Mouse (Mus musculus) heart, postnatal 0 days (tissue): ENCODE results near the gene BC055324. TPM values are rescaled to one million over a fixed set of nuclear protein-coding genes. Genes with fewer than 3 reads are reported as not detected.

Experiments
- ATAC-seq: fragments of 200-750 bp; cut with Nextera tagmentation; 2 replicates; pipeline ENCODE4 v1.8.0; 2017; ENCODE audit warnings: low read depth, moderate number of reproducible peaks, moderate library complexity; ENCODE audit not compliant: insufficient read depth
- DNase-seq: peaks from one replicate; pipeline ENCODE4 v3.0.0-alpha.2; 2016; ENCODE audit warnings: low spot score
- H3K27ac ChIP-seq: fragments of 300-500 bp; sonication (generic); 2 replicates; pipeline ENCODE4 v1.5.1; 2014; ENCODE audit warnings: low read depth, mild to moderate bottlenecking
- H3K27me3 ChIP-seq: fragments of 300-500 bp; sonication (generic); 2 replicates; pipeline ENCODE4 v1.6.1; 2014; ENCODE audit warnings: low read length, mixed read lengths; ENCODE audit not compliant: control insufficient read depth, insufficient read depth
- H3K36me3 ChIP-seq: fragments of 300-500 bp; sonication (generic); replicated peaks from 2 replicates; pipeline ENCODE4 v1.6.1; 2014; ENCODE audit warnings: low read length, mixed read lengths; ENCODE audit not compliant: control insufficient read depth, insufficient read depth
- H3K4me1 ChIP-seq: fragments of 300-500 bp; sonication (generic); 2 replicates; pipeline ENCODE4 v1.6.1; 2014; ENCODE audit warnings: antibody characterized with exemption; ENCODE audit not compliant: control insufficient read depth, insufficient read depth
- H3K4me2 ChIP-seq: fragments of 300-500 bp; sonication (generic); 2 replicates; pipeline ENCODE4 v1.6.1; 2014; ENCODE audit warnings: low read depth, mild to moderate bottlenecking, low read length, moderate library complexity
- H3K4me3 ChIP-seq: fragments of 300-500 bp; sonication (generic); 2 replicates; pipeline ENCODE4 v1.5.1; 2014; ENCODE audit warnings: low read depth, low read length
- H3K9ac ChIP-seq: fragments of 300-500 bp; sonication (generic); replicated peaks from 2 replicates; pipeline ENCODE4 v1.6.1; 2014; ENCODE audit warnings: low read depth, low read length, mixed read lengths
- H3K9me3 ChIP-seq: fragments of 300-500 bp; sonication (generic); replicated peaks from 2 replicates; pipeline ENCODE4 v1.6.1; 2016; ENCODE audit warnings: low read length; ENCODE audit not compliant: control insufficient read depth
- CTCF ChIP-seq: IDR thresholded peaks from 2 replicates; pipeline ENCODE4 v1.5.1; 2016; ENCODE audit warnings: antibody characterized with exemption, control low read depth, low read depth
- EP300 ChIP-seq: IDR thresholded peaks from 2 replicates; pipeline ENCODE4 v1.6.1; 2016; ENCODE audit warnings: antibody characterized with exemption, low read depth
- WGBS: fragments of 180-500 bp; shearing (Covaris S2); extraction: QIAGEN DNeasy Blood & Tissue Kit; methylation state at CpG from one replicate; pipeline ENCODE4 v1.1.7; 2014; 5-methylcytosine and 5-hydroxymethylcytosine counted together
- polyA plus RNA-seq: library from polyadenylated mRNA; unstranded; fragments of >200 nt; fragmentation: Nextera tagmentation; extraction: Ambion mirVana; gene quantifications from 2 replicates; pipeline ENCODE4 v1.2.1, GENCODE M21; 2015
- total RNA-seq: library from RNA; depleted of rRNA; stranded (reverse); fragments of >200 nt; gene quantifications from 2 replicates; pipeline ENCODE4 v1.2.3, GENCODE M21; 2014; ENCODE audit warnings: low replicate concordance

Gene BC055324
- total and polyA plus RNA-seq, 2 experiments from 2014 or later = 3.6 to 5.6 TPM

DNA sequence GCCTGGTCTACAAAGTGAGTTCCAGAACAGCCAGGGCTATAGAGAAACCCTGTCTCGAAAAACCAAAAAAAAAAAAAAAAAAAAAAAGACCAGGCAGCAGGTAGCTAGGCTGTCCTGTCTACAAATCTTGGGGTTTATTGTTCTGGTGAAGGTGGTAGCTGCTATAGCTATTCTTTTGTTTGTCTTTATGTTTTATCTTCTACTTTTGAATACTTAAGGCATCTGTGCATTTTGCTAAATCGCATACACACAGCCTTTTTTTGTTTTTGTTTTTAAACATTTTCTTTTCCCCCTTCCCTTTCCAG lies 965 bp upstream of the BC055324 start:
- Histone ChIP-seq H3K4me3 (peak overlapping the region; percentile 75), H3K9me3 (no peaks in the 10 kb centered on the region), H3K27me3 (no peaks in the 10 kb centered on the region), H3K4me2 (peak overlapping the region; percentile 70), H3K36me3 (no peaks in the 10 kb centered on the region), H3K4me1 (0 out of 2 replicates have a peak, but pooled peaks cover 3% of the 10 kb centered on the region), H3K9ac (no peak overlapping the region), H3K27ac (no peak overlapping the region)
- no peak for TF ChIP-seq EP300
- TF ChIP-seq CTCF = no peak
- no peak for DNase-seq
- no peak for ATAC-seq
- 62% methylated on average over 2 of the region's 2 CpGs for WGBS

DNA sequence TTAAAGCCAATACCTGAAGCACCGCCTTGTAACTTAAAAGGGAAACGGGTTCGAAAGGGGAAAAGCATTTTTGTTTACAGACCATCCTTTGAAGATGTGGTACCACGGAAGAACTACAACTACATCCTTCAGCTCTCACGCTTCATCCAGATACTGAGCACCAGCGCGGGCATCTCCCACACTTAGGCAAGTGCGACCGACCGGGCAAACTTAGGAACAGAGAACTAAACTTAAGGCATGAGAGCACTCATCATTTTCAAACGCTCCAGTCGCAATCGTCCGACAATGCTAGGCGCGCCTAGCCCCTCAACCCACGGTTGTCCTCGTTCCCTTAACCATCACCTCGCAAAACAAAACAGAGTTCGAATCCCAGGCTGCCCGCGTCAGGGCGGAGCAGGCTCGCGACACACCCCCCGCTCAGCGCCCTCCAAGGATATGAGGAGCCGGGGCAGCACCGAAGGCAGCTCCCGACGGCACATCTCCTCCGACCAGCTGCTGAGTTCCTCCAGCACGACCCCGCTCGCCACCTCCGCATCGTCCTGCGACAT lies 349 bp downstream of the BC055324 start:
- no peak overlapping the region for H3K27ac ChIP-seq
- ATAC-seq = peak; percentile 57
- no peaks in the 10 kb centered on the region for H3K9me3 ChIP-seq

DNA sequence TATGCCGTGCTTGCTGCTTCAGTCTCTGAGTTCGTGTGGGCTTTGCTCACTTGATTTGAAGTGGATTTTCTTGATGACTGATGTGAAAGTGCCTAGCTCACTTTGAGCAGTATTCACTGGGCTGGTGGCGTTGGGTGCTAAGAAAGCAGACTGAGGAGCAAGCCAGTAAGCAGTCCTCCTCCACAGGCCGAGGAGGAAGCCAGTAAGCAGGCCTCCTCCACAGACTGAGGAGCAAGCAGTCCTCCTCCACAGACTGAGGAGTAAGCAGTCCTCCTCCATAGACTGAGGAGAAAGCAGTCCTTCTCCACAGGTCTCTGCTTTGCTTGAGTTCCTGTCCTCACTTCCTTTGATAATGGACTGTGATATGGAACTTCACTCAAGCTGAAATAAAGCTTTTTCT lies 2.2 kb downstream of the BC055324 start:
- WGBS = 71% methylated on average over 4 of the region's 4 CpGs
- Histone ChIP-seq H3K4me1 (0 out of 2 replicates have a peak, but pooled peaks cover 3% of the 10 kb centered on the region), H3K36me3 (no peaks in the 10 kb centered on the region; the same call in 1 of the 2 replicates), H3K27me3 (no peaks in the 10 kb centered on the region), H3K4me3 (no peak overlapping the region), H3K27ac (no peak overlapping the region), H3K4me2 (no peak overlapping the region), H3K9me3 (no peaks in the 10 kb centered on the region), H3K9ac (no peak overlapping the region)
- ATAC-seq (no peak), DNase-seq (no peak)
- TF ChIP-seq EP300 (no peak), CTCF (no peak)

More for the DNA sequence above, 349 bp downstream of the BC055324 start:
- Histone ChIP-seq H3K4me2 (peak overlapping the region; percentile 70), H3K36me3 (no peaks in the 10 kb centered on the region), H3K4me1 (0 out of 2 replicates have a peak, but pooled peaks cover 3% of the 10 kb centered on the region), H3K4me3 (peak overlapping the region; percentile 75), H3K27me3 (no peaks in the 10 kb centered on the region), H3K9ac (peak overlapping the region; percentile 66)
- TF ChIP-seq CTCF (no peak), EP300 (no peak)
- DNase-seq = no peak
- WGBS = 1% methylated on average over 38 of the region's 38 CpGs

DNA sequence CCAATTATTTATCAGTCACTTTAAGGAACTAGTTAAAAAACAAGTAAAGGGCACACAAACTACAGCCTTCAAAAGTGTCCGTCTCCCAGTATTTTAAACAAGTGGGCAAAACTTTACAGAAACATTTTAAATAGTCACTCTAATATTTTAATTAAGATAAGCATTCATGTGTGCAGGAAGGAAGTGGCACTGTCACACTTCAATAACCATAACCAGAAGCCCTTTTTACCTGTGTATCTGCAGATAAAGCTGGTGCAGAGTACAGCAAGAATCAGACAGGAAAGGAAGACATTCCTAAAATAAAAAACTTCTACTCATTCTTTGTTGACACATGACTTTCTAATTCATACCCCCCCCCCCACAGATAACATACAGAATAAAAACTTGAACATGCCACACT lies 18.1 kb downstream of the BC055324 start:
- 75% methylated on average over 1 of the region's 1 CpGs for WGBS
- no peak for ATAC-seq
- Histone ChIP-seq H3K36me3 (peaks cover 5% of the 10 kb centered on the region; the same call in 1 of the 2 replicates), H3K4me2 (no peak overlapping the region), H3K9me3 (no peaks in the 10 kb centered on the region), H3K4me3 (no peak overlapping the region), H3K27ac (no peak overlapping the region), H3K4me1 (no peaks in the 10 kb centered on the region), H3K9ac (no peak overlapping the region), H3K27me3 (no peaks in the 10 kb centered on the region)
- no peak for TF ChIP-seq CTCF
- DNase-seq = no peak

DNA sequence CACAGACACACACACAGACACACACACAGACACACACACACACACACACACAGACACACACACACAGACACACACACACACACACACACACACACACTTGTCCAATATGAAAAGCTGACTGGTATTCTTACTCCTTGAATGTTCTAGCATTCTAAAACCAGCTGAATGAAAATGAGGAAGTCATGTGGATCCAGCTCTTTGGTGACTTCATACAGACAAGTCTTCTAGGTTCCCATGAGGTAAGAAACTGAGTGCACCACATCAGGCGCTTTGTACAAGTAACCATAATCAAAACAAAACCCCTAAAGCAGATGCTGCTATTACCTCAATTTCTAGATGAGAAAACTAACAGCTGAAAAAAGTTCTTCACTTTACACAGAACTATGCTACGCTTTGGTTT lies 19.5 kb downstream of the BC055324 start:
- H3K4me1 ChIP-seq = no peaks in the 10 kb centered on the region
- DNase-seq (no peak), ATAC-seq (no peak)
- TF ChIP-seq EP300 (no peak), CTCF (no peak)
- H3K9ac ChIP-seq = no peak overlapping the region
- H3K4me3 ChIP-seq = no peak overlapping the region
- H3K36me3 ChIP-seq = peaks cover 4% of the 10 kb centered on the region; the same call in 1 of the 2 replicates
- H3K27me3 ChIP-seq = no peaks in the 10 kb centered on the region
- no peak overlapping the region for H3K4me2 ChIP-seq
- no peaks in the 10 kb centered on the region for H3K9me3 ChIP-seq
- no peak overlapping the region for H3K27ac ChIP-seq
- 99% methylated on average over 2 of the region's 2 CpGs for WGBS

DNA sequence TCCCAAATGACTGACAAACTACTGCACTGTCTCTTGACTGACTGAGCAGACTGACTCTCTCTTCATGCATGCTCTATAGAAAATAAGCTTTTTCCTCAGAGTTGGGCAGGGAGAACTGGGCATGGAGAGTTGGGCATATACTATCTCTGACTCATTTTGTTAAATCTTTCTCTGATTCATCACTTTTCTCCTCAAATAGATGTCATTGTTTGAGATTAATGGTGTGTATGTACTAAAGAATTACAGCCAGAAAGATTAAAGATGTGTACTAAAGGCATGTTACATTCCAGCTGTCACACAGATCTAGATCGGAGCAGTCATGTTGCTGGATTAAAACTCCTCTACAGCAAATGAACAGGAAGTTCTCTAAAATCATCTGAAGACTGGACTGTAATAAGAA lies 20.1 kb downstream of the BC055324 start:
- no peaks in the 10 kb centered on the region for H3K4me1 ChIP-seq
- no peak overlapping the region for H3K4me2 ChIP-seq
- ATAC-seq (no peak), DNase-seq (no peak)
- no peaks in the 10 kb centered on the region for H3K27me3 ChIP-seq
- no peak overlapping the region for H3K9ac ChIP-seq
- WGBS = 79% methylated on average over 1 of the region's 1 CpGs
- no peak overlapping the region for H3K4me3 ChIP-seq
- no peak overlapping the region for H3K27ac ChIP-seq
- TF ChIP-seq EP300 (no peak), CTCF (no peak)
- no peaks in the 10 kb centered on the region; the same call in 1 of the 2 replicates for H3K36me3 ChIP-seq
- H3K9me3 ChIP-seq = no peaks in the 10 kb centered on the region
